Mouse (Mus musculus): Measurements from ENCODE around the gene St3gal4.

DNA sequence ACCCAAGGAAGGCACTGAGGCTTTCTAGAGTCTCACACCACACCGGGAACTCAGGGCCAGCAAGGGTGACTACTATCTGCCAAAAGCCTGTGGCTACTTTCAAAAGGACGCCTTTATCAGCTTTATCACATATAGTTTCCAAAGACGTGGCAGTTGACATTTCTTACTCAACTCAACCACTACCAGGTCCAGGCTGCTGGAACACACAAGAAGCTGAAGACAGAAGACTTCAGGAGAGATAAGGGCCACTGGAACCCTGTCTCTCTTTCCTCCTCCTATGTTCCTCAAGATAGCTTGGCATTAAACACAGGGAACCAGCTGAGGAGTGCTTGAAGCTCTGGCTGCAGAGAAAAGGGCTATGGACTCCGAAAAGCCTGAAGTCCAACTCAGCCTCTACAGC, 21.2 kb downstream of the St3gal4 start:
- TF ChIP-seq CTCF (IDR thresholded peaks at IDR 0.05; ENCODE audit: insufficient read depth, low read length): no peak
- TF ChIP-seq POLR2A (IDR thresholded peaks at IDR 0.05; ENCODE audit: borderline replicate concordance, extremely low read depth, low read depth, low read length): no peak

All from lung, adult 2 months (tissue).